Mouse (Mus musculus): ENCODE results near the gene Mknk2. TPM values are rescaled to one million over a fixed set of nuclear protein-coding genes. Genes with fewer than 3 reads are reported as not detected.

Mknk2 gene
- polyA plus RNA-seq, 2 experiments, result 58.7 to 59.7 TPM

DNA sequence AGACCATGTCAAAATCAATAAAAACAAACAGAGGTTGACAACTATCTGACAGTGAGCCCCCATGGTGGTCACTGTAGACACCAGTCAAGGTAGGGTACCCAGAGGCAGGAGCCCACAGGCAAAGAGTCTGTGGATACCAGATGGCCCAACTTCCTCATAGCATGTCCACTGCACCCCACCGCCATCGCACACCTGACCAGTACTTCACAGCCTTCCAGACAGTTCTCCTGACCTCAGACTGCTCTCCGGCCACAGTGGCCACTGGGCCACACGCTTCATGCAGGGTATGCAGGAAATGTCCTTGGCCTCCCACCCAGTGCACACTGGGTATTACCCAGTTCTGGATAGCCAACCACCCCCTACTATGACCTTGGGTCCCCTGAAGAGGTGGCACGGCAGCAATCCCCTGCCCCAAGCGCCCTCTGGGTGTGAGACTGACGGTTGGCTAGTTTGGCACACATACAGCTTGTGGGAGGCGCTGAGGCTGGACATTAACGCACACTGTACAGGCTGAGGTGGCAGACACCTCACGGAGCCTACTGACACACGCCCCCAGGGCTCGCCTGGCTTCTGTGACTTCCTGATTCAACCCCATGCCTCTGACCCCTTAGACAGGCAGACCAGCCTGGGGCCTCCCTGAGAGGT is 15.6 kb upstream of the Mknk2 start:
- 74% methylated on average over 12 of the region's 12 CpGs for WGBS (ENCODE audit: insufficient replicate concordance)
- H3K36me3 ChIP-seq (replicated peaks; ENCODE audit: control insufficient read depth, insufficient read depth, low read depth), result peaks cover 14% of the 10 kb centered on the region
- H3K9ac ChIP-seq (replicated peaks), result no peak overlapping the region
- ATAC-seq (ENCODE audit: insufficient read depth) (no peak), DNase-seq (ENCODE audit: low read depth in 3 of 3, low spot score in 3 of 3) (no peak)
- no peak overlapping the region for H3K27ac ChIP-seq
- no peak overlapping the region for H3K4me2 ChIP-seq (ENCODE audit: low read depth)
- H3K27me3 ChIP-seq (ENCODE audit: control insufficient read depth, insufficient read depth, low read length), result no peaks in the 10 kb centered on the region
- H3K9me3 ChIP-seq (ENCODE audit: control insufficient read depth, low read length), result no peaks in the 10 kb centered on the region
- no peak overlapping the region for H3K4me3 ChIP-seq (ENCODE audit: insufficient read depth in 1 of 2, low read depth in 2 of 2, low read length in 2 of 2)
- TF ChIP-seq EP300 (IDR thresholded peaks at IDR 0.05; ENCODE audit: low read depth), result no peak
- no peak for TF ChIP-seq CTCF (IDR thresholded peaks at IDR 0.05; ENCODE audit: low read depth)
- peaks cover 42 to 58% of the 10 kb centered on the region in 2 experiments for H3K4me1 ChIP-seq (replicated peaks; ENCODE audit: control insufficient read depth in 2 of 2, insufficient read depth in 2 of 2, low read length in 1 of 2)

DNA sequence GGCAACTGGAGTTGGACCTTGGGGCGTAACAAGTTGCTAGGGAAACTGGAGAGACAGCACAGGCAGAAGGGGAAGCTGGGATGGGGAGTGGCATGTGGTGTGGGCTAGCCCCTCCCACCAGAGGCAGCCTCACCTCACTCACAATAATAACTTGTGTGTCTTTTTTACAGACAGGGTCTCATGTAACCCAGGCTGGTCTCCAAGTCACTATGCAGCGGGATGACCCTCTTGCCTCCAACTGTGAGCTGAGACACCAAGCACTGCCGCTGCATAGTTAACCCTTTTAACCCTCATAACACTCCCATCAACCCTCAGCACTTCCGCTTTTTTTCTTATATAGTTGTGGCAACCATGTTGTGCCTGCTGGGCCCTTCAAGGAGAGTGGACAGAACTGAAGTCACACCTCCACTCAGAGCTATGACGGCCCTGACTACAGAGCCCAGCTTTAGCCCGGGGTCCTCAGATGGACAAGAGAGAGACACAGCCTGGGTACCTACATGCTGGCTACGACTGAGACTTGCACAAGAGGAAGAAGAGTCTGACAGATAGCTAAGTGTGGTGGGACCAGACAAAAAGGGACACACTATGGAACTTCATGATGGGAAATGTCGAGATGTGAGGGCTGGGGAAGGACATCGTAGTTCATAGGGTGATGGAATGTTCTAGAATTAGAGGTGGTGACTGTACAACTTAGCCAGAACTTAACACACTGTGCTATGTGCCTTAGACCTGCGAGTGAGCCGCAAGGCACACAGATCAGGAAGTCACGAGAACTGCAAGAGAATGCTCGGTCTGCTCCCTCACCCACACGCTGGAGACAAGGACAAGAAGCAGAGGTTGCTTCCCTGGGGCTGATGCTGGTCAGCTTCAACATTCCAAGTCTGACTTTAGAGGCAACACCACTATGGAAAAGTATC is 14.6 kb upstream of the Mknk2 start:
- Histone ChIP-seq H3K9me3 (ENCODE audit: control insufficient read depth, low read length) (no peaks in the 10 kb centered on the region), H3K36me3 (replicated peaks; ENCODE audit: control insufficient read depth, insufficient read depth, low read depth) (peaks cover 14% of the 10 kb centered on the region), H3K9ac (replicated peaks) (no peak overlapping the region; the same call in 1 of the 2 replicates), H3K4me2 (ENCODE audit: low read depth) (no peak overlapping the region), H3K27ac (peak overlapping the region; percentile 1), H3K4me1 (replicated peaks; ENCODE audit: control insufficient read depth in 2 of 2, insufficient read depth in 2 of 2, low read length in 1 of 2) (peaks cover 34 to 48% of the 10 kb centered on the region in 2 experiments), H3K27me3 (ENCODE audit: control insufficient read depth, insufficient read depth, low read length) (no peaks in the 10 kb centered on the region), H3K4me3 (ENCODE audit: insufficient read depth in 1 of 2, low read depth in 2 of 2, low read length in 2 of 2) (no peak overlapping the region)
- TF ChIP-seq EP300 (IDR thresholded peaks at IDR 0.05; ENCODE audit: low read depth), result no peak
- TF ChIP-seq CTCF (IDR thresholded peaks at IDR 0.05; ENCODE audit: low read depth), result no peak
- 45% methylated on average over 14 of the region's 14 CpGs for WGBS (ENCODE audit: insufficient replicate concordance)
- DNase-seq (ENCODE audit: low read depth in 3 of 3, low spot score in 3 of 3), result no peak
- no peak for ATAC-seq (ENCODE audit: insufficient read depth)

DNA sequence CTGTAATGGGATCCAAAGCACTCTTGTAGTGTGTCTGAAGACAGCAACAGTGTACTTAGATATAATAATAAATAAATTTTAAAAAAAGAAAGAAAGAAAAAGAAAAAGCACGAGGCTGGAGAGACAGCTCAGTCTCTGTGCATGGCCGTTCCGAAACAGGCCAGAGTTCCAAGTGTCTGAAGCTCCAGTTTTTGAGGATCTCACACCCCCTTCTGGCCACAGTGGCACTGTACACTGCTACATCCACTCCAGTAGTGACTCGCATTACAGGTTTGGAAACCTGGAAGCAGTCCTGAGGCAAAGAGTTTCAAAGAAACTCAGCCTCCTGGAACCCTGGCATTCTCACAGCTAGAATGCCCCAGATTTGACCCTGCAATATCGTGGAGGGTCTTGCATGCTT is 9.9 kb upstream of the Mknk2 start:
- TF ChIP-seq EP300 (IDR thresholded peaks at IDR 0.05; ENCODE audit: low read depth) (no peak), CTCF (IDR thresholded peaks at IDR 0.05; ENCODE audit: low read depth) (peak; percentile 89)
- H3K9ac ChIP-seq (replicated peaks), result no peak overlapping the region
- peak in 1 of 3 experiments; percentile 68 for DNase-seq (ENCODE audit: low read depth in 3 of 3, low spot score in 3 of 3)
- no peak overlapping the region for H3K4me3 ChIP-seq (ENCODE audit: insufficient read depth in 1 of 2, low read depth in 2 of 2, low read length in 2 of 2)
- H3K4me1 ChIP-seq (replicated peaks; ENCODE audit: control insufficient read depth in 2 of 2, insufficient read depth in 2 of 2, low read length in 1 of 2), result peaks cover 28 to 32% of the 10 kb centered on the region in 2 experiments
- 34% methylated on average over 5 of the region's 5 CpGs for WGBS (ENCODE audit: insufficient replicate concordance)
- no peak overlapping the region for H3K4me2 ChIP-seq (ENCODE audit: low read depth)
- H3K27me3 ChIP-seq (ENCODE audit: control insufficient read depth, insufficient read depth, low read length), result no peaks in the 10 kb centered on the region
- H3K36me3 ChIP-seq (replicated peaks; ENCODE audit: control insufficient read depth, insufficient read depth, low read depth), result peaks cover 31% of the 10 kb centered on the region
- H3K27ac ChIP-seq, result no peak overlapping the region
- H3K9me3 ChIP-seq (ENCODE audit: control insufficient read depth, low read length), result no peaks in the 10 kb centered on the region
- peak; percentile 38; the same call in 1 of the 2 replicates for ATAC-seq (ENCODE audit: insufficient read depth)

DNA sequence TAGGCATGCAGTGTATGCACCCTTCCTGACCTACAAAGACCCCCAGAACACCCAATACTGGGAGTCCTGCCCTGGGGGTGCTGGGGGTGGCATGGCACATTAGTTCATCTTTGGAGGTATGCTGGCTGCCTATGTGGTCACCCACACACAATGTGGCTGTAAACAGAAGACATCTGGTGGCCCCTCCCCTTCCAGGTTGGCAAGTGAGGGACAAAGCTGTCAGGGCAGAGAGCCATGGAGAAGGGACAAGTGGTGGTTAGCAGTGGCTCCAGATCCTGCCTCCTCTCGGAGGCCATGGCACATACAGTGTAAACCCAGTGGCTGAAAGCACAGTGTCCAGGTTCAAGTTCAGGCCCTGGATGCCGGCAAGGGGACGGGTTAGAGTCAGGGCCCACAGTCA is 8.7 kb upstream of the Mknk2 start:
- peak overlapping the region; percentile 31; the same call in 1 of the 2 replicates for H3K9ac ChIP-seq (replicated peaks)
- TF ChIP-seq CTCF (IDR thresholded peaks at IDR 0.05; ENCODE audit: low read depth), result no peak
- no peak for TF ChIP-seq EP300 (IDR thresholded peaks at IDR 0.05; ENCODE audit: low read depth)
- H3K4me3 ChIP-seq (ENCODE audit: insufficient read depth in 1 of 2, low read depth in 2 of 2, low read length in 2 of 2), result no peak overlapping the region
- H3K4me2 ChIP-seq (ENCODE audit: low read depth), result no peak overlapping the region
- WGBS (ENCODE audit: insufficient replicate concordance), result 95% methylated on average over 3 of the region's 3 CpGs
- H3K9me3 ChIP-seq (ENCODE audit: control insufficient read depth, low read length), result no peaks in the 10 kb centered on the region
- peak overlapping the region; percentile 96 for H3K27ac ChIP-seq
- no peaks in the 10 kb centered on the region for H3K27me3 ChIP-seq (ENCODE audit: control insufficient read depth, insufficient read depth, low read length)
- peaks cover 22 to 24% of the 10 kb centered on the region in 2 experiments for H3K4me1 ChIP-seq (replicated peaks; ENCODE audit: control insufficient read depth in 2 of 2, insufficient read depth in 2 of 2, low read length in 1 of 2)
- peaks cover 31% of the 10 kb centered on the region for H3K36me3 ChIP-seq (replicated peaks; ENCODE audit: control insufficient read depth, insufficient read depth, low read depth)
- ATAC-seq (ENCODE audit: insufficient read depth), result no peak
- no peak for DNase-seq (ENCODE audit: low read depth in 3 of 3, low spot score in 3 of 3)

DNA sequence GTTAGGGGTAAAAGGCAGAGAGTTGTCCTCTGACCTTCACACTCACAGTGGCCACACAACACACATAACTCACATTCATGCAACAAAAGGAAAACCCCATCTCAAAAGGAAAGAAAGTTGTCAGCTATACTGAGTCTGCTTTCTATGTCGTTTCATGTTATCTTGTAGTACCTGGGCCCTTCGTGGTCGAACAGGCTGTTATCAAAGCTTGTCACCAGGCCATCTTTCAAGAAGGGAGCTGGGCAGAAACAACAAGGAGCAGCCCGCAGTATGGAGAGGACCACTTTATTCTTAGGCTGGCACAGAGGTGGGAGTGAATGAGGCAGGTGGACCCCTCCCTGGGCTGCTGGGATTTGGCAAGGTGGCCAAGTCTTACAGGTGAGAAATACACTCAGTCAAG is 7.1 kb upstream of the Mknk2 start:
- H3K4me3 ChIP-seq (ENCODE audit: insufficient read depth in 1 of 2, low read depth in 2 of 2, low read length in 2 of 2), result peak overlapping the region; percentile 10 to 31; a peak in 2 of 4 replicates
- WGBS (ENCODE audit: insufficient replicate concordance), result 16% methylated on average over 4 of the region's 4 CpGs
- peak overlapping the region; percentile 75 for H3K9ac ChIP-seq (replicated peaks)
- H3K27ac ChIP-seq, result peak overlapping the region; percentile 96
- peaks cover 27% of the 10 kb centered on the region for H3K36me3 ChIP-seq (replicated peaks; ENCODE audit: control insufficient read depth, insufficient read depth, low read depth)
- no peaks in the 10 kb centered on the region for H3K9me3 ChIP-seq (ENCODE audit: control insufficient read depth, low read length)
- peaks cover 25 to 28% of the 10 kb centered on the region in 2 experiments for H3K4me1 ChIP-seq (replicated peaks; ENCODE audit: control insufficient read depth in 2 of 2, insufficient read depth in 2 of 2, low read length in 1 of 2)
- ATAC-seq (ENCODE audit: insufficient read depth), result peak; percentile 82
- peak; percentile 76 to 82 (median 81) for DNase-seq (ENCODE audit: low read depth in 3 of 3, low spot score in 3 of 3)
- peak overlapping the region; percentile 71 for H3K4me2 ChIP-seq (ENCODE audit: low read depth)
- H3K27me3 ChIP-seq (ENCODE audit: control insufficient read depth, insufficient read depth, low read length), result no peaks in the 10 kb centered on the region
- TF ChIP-seq CTCF (IDR thresholded peaks at IDR 0.05; ENCODE audit: low read depth) (no peak), EP300 (IDR thresholded peaks at IDR 0.05; ENCODE audit: low read depth) (peak; percentile 94)
